Mouse (Mus musculus) heart, adult 9 months (tissue): Measurements from ENCODE around the gene Ntm.

Source experiments
- DNase-seq, 2 experiments: peaks; one replicate each; pipeline ENCODE4 v3.0.0; 2022; ENCODE audit warnings: low spot score in 2 of 2

The Ntm gene

GRCm38 (mm10) chr9:29802990-29803737 is 159.8 kb downstream of the Ntm start:
- no peak for DNase-seq

GRCm38 (mm10) chr9:29802071-29802705 is 160.8 kb downstream of the Ntm start:
- DNase-seq, result no peak

GRCm38 (mm10) chr9:29796281-29796680 is 166.7 kb downstream of the Ntm start:
- no peak for DNase-seq

GRCm38 (mm10) chr9:29791199-29791915 is 171.6 kb downstream of the Ntm start:
- no peak for DNase-seq

- no peak for DNase-seq
Measured at GRCm38 (mm10) chr9:29790017-29790416, 172.9 kb downstream of the Ntm start.

- DNase-seq, result no peak
Measured at GRCm38 (mm10) chr9:29788855-29789254, 174.1 kb downstream of the Ntm start.

- DNase-seq, result no peak
Measured at GRCm38 (mm10) chr9:29787408-29787807, 175.5 kb downstream of the Ntm start.

GRCm38 (mm10) chr9:29782697-29783096 is 180.2 kb downstream of the Ntm start:
- no peak for DNase-seq

GRCm38 (mm10) chr9:29779739-29780138 is 183.2 kb downstream of the Ntm start:
- DNase-seq, result no peak

- DNase-seq, result no peak
Measured at GRCm38 (mm10) chr9:29776951-29777350, 186.0 kb downstream of the Ntm start.

- no peak for DNase-seq
Measured at GRCm38 (mm10) chr9:29776542-29776941, 186.4 kb downstream of the Ntm start.

- DNase-seq, result no peak
Measured at GRCm38 (mm10) chr9:29776030-29776429, 186.9 kb downstream of the Ntm start.

GRCm38 (mm10) chr9:29772625-29773388 is 190.1 kb downstream of the Ntm start:
- no peak for DNase-seq

GRCm38 (mm10) chr9:29771870-29772269 is 191.1 kb downstream of the Ntm start:
- no peak for DNase-seq

- DNase-seq, result no peak
Measured at GRCm38 (mm10) chr9:29771071-29771785, 191.7 kb downstream of the Ntm start.

- DNase-seq, result no peak
Measured at GRCm38 (mm10) chr9:29769361-29769760, 193.6 kb downstream of the Ntm start.

- no peak for DNase-seq
Measured at GRCm38 (mm10) chr9:29765990-29766980, 196.7 kb downstream of the Ntm start.

- DNase-seq, result no peak
Measured at GRCm38 (mm10) chr9:29763338-29763737, 199.6 kb downstream of the Ntm start.

GRCm38 (mm10) chr9:29761952-29762586 is 200.9 kb downstream of the Ntm start:
- no peak for DNase-seq

- no peak for DNase-seq
Measured at GRCm38 (mm10) chr9:29761511-29761910, 201.4 kb downstream of the Ntm start.
